Mouse (Mus musculus) c-Kit-positive CD71-positive TER-119-negative erythroid progenitor cells, embryonic 14.5 days (primary cell): ENCODE measurements around the gene Nxn.

Experiments
- DNase-seq: peaks from one replicate; pipeline ENCODE4 v3.0.0-alpha.2; 2013; ENCODE audit warnings: low read depth

Gene Nxn

GRCm38 (mm10) chr11:76399587-76400330 is 819 bp upstream of the Nxn start:
- DNase-seq: no peak

DNA sequence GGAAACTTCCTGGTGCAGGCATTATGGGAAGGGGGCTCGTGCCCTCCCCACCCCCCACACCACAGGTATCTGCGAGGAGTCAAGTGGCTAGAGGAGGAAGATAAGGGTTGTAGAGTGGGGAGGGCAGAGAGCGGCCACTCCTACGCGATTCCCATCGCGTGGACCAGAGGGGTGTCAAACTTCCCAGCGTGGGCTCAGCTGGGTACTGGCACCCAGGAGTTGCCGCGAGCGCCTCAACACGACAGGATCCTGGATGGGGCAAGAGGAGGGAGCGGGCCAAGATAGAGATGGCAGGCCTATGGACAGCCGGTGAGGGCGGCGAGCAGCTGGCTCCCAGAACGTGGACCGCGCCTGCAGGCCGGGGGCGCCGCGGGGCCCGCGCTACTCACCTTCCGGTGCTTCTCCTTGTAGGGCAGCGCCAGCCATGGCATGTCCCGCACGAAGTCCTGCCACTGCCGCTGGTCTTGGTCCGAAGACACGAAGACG is 585 bp downstream of the Nxn start:
- DNase-seq: no peak

DNA sequence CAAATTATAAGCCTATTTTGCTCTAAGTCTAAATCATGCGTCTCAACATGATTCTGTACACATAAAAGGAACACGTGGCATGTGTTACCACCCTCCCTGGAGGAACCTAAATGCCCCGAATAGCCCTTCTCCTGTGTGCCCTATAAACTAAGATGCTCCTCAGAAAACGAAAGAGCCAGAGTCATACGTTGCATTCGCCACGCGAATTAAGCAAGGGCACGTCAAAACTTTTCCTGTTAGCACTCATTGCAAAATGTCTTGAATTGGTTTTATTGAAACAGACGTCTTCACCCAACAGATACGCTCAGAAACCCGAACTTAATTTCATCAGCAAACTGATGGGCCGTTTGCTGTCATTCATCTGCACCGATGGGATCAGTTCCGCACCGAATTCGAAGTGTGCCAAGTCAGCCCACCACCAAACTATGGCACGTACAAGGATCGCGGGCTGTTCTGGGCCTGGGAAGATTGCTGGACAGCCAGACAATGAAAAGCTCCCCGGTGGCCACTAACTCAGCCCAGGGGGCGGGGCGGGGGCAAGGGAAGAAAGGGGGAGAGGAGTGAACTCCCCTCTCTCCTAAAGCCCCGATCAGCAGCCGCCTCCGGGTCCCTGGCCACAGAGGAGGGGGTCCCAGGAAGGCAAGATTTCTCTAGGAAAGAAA is 1.2 kb downstream of the Nxn start:
- DNase-seq: no peak

- no peak for DNase-seq
These were observed 5.9 kb downstream of the Nxn start for GRCm38 (mm10) chr11:76392996-76393395.

DNA sequence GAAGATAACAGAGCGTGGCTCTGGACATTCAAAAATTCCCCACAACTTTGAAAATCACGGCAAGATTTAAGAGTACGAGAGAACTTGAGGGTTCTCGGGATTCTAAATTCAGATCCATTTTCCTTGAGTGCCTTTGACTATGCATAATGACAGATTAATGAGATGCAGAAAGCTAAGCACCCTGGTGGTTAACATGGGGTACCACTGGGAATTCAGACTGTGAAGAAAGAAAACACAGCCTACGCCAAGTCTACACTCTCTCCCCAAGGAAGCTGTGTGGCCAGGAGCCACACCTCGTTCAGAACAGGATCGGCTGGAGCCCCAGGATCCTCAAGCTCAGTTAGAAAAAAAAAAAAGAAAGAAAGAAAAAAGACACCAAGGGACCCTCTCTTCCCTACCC is 6.4 kb downstream of the Nxn start:
- no peak for DNase-seq

DNA sequence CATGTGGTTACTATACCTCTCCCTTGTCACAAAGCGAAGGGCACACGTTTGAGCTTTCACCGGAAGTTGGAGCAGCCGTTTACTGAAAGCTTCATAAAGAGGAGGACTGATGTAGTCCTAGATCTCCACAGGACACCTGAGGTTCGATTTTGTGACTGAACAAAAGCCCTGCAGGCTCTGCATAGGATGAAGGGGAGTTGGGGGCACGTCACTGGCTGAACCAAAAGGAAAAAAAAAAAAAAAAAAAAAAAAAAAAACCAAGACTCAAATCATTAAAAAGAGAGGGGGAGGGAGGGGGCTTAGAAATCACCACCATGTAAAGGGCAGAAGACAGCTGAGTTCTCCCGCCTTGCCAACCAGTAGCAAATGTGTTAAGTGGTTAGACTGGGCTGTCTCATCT is 10.2 kb downstream of the Nxn start:
- DNase-seq: no peak

DNA sequence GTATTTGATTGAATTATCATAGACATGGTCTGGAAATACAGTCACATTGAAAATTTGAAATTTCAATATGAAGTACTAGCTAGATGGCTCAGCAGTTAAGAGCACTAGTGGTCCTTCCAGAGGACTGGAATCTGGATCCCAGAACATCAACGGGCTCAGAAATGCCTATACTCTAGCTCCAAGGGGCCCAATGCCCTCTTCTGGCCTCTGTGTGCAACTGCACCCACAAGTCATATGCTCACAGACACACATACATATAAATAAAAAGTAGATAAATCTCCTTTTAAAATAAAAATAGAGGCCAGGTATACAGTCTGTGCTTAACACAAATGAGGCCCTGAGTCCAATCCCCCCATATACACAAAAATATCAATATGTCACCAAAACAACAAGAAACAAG is 11.8 kb downstream of the Nxn start:
- no peak for DNase-seq

DNA sequence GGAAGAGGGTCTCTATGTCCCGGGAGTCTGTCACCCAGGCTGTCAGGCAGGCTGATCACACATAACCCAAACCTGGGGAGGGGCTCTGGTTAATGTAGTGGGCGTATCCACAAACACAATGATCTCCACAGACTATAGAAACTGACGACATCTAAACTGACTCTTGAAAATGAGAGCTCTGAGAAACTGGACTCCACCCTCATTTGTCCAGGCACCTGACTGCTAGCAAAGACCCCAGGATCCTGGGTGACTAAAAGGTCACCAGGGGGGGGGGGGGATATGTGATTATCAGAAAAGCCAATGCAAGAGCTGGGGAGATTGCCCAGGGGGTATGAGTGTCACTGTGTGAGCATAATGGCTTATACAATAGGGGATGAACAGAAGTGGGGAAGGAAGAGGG is 13.2 kb downstream of the Nxn start:
- no peak for DNase-seq

GRCm38 (mm10) chr11:76385017-76385416 is 13.9 kb downstream of the Nxn start:
- no peak for DNase-seq

- DNase-seq: no peak
These were observed 14.6 kb downstream of the Nxn start for GRCm38 (mm10) chr11:76384307-76384706.

DNA sequence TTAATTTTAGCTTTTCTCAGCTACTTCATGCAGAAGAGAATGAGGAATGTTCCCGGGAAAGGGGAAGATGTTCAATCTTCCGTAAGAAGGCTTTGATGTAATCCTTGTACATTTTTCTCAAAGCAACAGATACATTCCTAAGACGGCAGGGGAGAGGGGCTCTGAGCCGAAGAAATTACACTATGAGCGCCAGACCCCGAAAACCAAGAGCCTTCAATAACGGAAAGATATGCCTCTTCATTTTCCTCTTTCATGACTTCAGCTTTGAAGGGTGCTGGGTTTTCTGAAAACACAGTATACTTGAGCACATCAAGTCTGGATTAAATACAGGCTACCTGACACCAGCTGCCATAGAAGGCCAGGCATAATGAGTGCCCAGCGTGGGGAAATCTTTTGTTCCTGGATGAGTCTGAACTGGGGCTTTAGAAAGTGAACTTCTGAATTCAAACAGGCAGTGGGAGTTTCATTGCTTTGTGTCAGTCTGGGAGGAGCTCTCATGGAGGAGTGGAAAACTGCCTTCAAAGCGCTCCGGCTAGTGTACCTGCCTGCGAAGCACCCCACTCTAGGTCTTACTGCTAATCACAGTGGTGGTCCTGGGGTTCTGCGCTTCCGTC is 16.1 kb downstream of the Nxn start:
- DNase-seq: no peak

- DNase-seq: no peak
These were observed 17.6 kb downstream of the Nxn start for GRCm38 (mm10) chr11:76381201-76381885.

- DNase-seq: no peak
These were observed 18.9 kb downstream of the Nxn start for GRCm38 (mm10) chr11:76379921-76380544.

- no peak for DNase-seq
These were observed 22.5 kb downstream of the Nxn start for GRCm38 (mm10) chr11:76376425-76376824.

DNA sequence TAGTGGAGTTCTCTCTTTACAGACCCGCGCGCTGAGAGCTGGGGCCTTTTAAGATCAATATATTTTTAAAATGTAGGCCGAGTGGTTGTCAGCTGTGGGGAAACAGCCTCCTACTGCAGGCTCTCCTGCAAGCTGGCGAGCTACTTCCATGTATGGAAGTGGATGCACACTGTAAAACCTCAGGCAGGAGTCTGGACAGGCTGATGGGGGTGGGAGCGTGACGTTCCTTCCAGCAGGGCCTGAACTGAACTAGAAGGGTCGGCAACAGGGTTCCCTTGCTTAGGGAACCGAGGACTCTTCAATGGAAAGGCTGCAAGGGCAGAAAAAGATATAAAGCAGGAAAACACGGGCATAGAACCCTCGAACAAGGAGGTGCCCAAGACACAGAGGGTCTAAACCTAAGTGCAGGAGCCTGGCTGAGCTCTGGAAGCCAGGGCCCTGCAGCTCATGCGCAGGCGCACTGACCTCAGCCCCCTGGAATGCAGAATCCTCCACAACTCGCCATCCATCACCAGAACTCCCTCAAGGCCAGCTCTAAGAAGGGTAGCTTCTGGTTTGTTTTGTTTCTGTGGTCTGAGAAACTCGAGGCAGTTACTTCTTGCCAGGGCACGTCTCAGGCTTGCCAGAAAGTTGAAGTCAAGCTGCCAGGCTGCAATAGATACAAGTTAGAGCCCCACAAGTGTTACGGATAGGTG is 24.3 kb downstream of the Nxn start:
- no peak for DNase-seq

- no peak for DNase-seq
These were observed 26.4 kb downstream of the Nxn start for GRCm38 (mm10) chr11:76372534-76372933.

- DNase-seq: no peak
These were observed 26.8 kb downstream of the Nxn start for GRCm38 (mm10) chr11:76372120-76372519.

- no peak for DNase-seq
These were observed 28.4 kb downstream of the Nxn start for GRCm38 (mm10) chr11:76370491-76370890.

DNA sequence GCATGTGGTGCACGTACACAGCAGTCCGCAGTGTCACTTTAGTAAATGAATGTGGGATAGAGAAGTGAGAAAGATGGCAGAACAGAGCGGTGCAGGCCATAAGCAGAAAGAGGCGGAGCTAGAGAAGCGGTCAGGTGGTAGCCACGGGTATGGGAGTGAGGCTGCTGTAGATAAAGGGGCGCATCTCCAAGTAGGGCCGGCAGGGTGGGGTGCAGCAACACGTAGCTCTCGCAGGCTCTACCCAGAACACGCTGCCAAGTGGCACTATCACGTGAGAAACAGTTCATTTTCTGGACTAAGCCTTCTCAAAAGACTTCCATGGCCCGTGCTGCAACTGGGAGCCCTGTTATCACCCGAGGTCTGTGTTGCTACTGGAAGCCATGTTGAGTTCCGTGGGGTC is 32.2 kb downstream of the Nxn start:
- no peak for DNase-seq

GRCm38 (mm10) chr11:76364038-76364437 is 34.9 kb downstream of the Nxn start:
- no peak for DNase-seq

DNA sequence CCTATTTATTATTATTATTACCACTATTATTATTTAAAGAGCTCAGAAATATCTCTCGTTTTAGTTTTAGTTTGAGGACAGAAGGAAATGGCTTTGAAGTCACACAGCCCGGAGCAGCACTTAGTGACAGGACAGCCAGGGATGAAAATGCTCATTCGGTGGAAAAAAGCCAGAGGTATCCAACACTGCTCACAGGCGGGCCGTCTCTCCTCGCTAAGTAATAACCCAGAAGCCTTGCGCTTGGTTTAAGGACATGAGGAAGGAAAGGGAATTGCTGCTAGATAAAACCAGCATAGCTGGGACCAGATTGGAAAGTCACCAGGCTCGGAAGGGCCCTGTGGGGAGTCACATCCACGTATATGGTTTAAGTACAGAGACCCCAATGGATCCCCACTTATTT is 35.3 kb downstream of the Nxn start:
- no peak for DNase-seq

- no peak for DNase-seq
These were observed 35.8 kb downstream of the Nxn start for GRCm38 (mm10) chr11:76363178-76363577.
